Mouse (Mus musculus) liver, embryonic 15.5 days (tissue): ENCODE results near the gene Mttp. TPM values are rescaled to one million over a fixed set of nuclear protein-coding genes. Genes with fewer than 3 reads are reported as not detected.

Experiments used
- ATAC-seq: fragments of 200-750 bp; cut with Nextera tagmentation; 2 replicates; pipeline ENCODE4 v1.8.0; 2017; ENCODE audit warnings: moderate number of reproducible peaks, mild to moderate bottlenecking, moderate library complexity; ENCODE audit not compliant: insufficient read depth
- H3K27ac ChIP-seq: fragments of 300-500 bp; sonication (generic); replicated peaks from 2 replicates; pipeline ENCODE4 v1.5.1; 2015; ENCODE audit warnings: mild to moderate bottlenecking, inconsistent platforms
- H3K27me3 ChIP-seq: fragments of 300-500 bp; sonication (generic); 2 replicates; pipeline ENCODE4 v1.6.1; 2015; ENCODE audit warnings: mild to moderate bottlenecking, inconsistent platforms
- H3K36me3 ChIP-seq: fragments of 300-500 bp; sonication (generic); replicated peaks from 2 replicates; pipeline ENCODE4 v1.6.1; 2015; ENCODE audit warnings: moderate library complexity, mild to moderate bottlenecking, inconsistent platforms
- H3K4me1 ChIP-seq: fragments of 300-500 bp; sonication (generic); replicated peaks from 2 replicates; pipeline ENCODE4 v1.6.1; 2015; ENCODE audit warnings: inconsistent platforms
- H3K4me2 ChIP-seq: fragments of 300-500 bp; sonication (generic); 2 replicates; pipeline ENCODE4 v1.6.1; 2015; ENCODE audit warnings: moderate library complexity, mild to moderate bottlenecking, inconsistent platforms
- H3K4me3 ChIP-seq: fragments of 300-500 bp; sonication (generic); replicated peaks from 2 replicates; pipeline ENCODE4 v1.5.1; 2015; ENCODE audit warnings: mild to moderate bottlenecking, inconsistent platforms
- H3K9ac ChIP-seq: fragments of 300-500 bp; sonication (generic); 2 replicates; pipeline ENCODE4 v1.6.1; 2015; ENCODE audit warnings: moderate library complexity, mild to moderate bottlenecking, inconsistent platforms
- H3K9me3 ChIP-seq: fragments of 300-500 bp; sonication (generic); replicated peaks from 2 replicates; pipeline ENCODE4 v1.6.1; 2016; ENCODE audit warnings: inconsistent platforms
- WGBS: fragments of 180-500 bp; shearing (Covaris S2); methylation state at CpG from one replicate; pipeline ENCODE4 v1.1.7; 2015; ENCODE audit warnings: mixed read lengths; ENCODE audit not compliant: insufficient replicate concordance; 5-methylcytosine and 5-hydroxymethylcytosine counted together
- polyA plus RNA-seq: library from polyadenylated mRNA; unstranded; fragments of >200 nt; fragmentation: Nextera tagmentation; extraction: Ambion mirVana; gene quantifications from 2 replicates; pipeline ENCODE4 v1.2.1, GENCODE M21; 2015

Gene Mttp
- polyA plus RNA-seq, 1 experiment from 2014 or later, result 35.6 TPM

DNA sequence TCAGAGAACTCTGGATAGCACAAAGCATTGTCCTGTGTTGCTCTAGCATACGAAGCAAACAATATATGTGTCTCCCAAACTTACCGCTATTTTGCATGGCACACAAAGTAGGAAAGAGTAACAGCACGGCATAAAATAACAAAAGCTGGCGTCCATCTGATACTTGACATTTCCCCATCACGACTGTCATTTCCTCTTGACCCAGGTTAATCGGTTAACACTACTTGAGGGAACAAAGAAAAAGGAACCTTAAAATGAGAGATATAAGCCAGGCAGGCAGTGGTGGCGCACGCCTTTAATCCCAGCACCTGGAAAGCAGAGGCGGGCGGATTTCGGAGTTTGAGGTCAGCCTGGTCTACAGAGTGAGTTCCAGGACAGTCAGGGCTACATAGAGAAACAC, 10.9 kb downstream of the Mttp start:
- Histone ChIP-seq H3K4me3 (no peak overlapping the region), H3K9me3 (no peaks in the 10 kb centered on the region), H3K36me3 (no peaks in the 10 kb centered on the region), H3K27ac (no peak overlapping the region), H3K4me2 (no peak overlapping the region), H3K4me1 (no peaks in the 10 kb centered on the region), H3K27me3 (no peaks in the 10 kb centered on the region), H3K9ac (no peak overlapping the region)
- 49% methylated on average over 11 of the region's 11 CpGs for WGBS
- ATAC-seq, result no peak

DNA sequence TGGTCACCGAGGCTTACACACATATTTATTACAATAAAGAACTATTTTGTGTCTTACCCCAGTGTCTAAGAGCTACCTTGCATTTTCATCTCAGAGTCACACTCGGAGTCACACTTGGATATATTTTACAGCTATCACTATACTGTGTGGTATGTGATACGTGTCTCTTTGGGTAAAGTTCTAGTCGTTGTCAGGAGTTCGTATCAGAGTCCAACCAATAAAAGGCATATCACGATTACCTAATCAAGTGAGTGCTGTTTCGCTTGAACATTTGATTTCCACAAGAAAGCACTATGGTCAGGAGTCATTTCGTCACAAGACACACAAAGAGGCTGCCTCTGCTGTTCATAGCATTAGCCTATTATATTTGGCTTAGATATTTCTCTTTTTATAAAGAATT, 11.3 kb downstream of the Mttp start:
- no peak overlapping the region for H3K4me2 ChIP-seq
- ATAC-seq, result no peak
- no peaks in the 10 kb centered on the region for H3K36me3 ChIP-seq
- H3K9me3 ChIP-seq, result no peaks in the 10 kb centered on the region
- H3K4me1 ChIP-seq, result 0 out of 2 replicates have a peak, but pooled peaks cover 2% of the 10 kb centered on the region
- H3K27ac ChIP-seq, result no peak overlapping the region
- 70% methylated on average over 8 of the region's 8 CpGs for WGBS
- H3K4me3 ChIP-seq, result no peak overlapping the region
- H3K9ac ChIP-seq, result no peak overlapping the region
- no peaks in the 10 kb centered on the region for H3K27me3 ChIP-seq

DNA sequence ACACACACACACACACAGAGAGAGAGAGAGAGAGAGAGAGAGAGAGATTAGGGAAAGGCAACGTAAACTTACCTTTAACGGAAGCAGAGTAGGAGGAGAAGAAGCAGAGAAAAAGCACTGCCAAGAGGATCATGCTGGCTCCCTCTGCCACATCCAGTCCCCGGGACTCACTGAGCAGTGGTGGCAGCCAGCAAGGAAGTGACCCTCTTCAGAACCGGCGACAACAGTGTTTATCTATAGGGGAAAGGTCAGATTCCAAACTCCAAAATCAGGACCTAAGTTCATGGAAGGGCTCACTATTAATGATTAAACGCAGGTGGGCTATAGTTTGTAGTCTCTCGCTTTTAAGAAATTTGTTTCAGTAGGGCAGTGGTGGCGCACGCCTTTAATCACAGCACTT, 13.6 kb downstream of the Mttp start:
- no peaks in the 10 kb centered on the region for H3K36me3 ChIP-seq
- H3K4me2 ChIP-seq, result no peak overlapping the region
- no peaks in the 10 kb centered on the region for H3K9me3 ChIP-seq
- ATAC-seq, result peak; percentile 76
- peak overlapping the region; percentile 51; the same call in 1 of the 2 replicates for H3K27ac ChIP-seq
- no peaks in the 10 kb centered on the region for H3K27me3 ChIP-seq
- peaks cover 11% of the 10 kb centered on the region; the same call in 1 of the 2 replicates for H3K4me1 ChIP-seq
- WGBS, result 61% methylated on average over 9 of the region's 9 CpGs
- H3K9ac ChIP-seq, result no peak overlapping the region
- peak overlapping the region; percentile 44 for H3K4me3 ChIP-seq

DNA sequence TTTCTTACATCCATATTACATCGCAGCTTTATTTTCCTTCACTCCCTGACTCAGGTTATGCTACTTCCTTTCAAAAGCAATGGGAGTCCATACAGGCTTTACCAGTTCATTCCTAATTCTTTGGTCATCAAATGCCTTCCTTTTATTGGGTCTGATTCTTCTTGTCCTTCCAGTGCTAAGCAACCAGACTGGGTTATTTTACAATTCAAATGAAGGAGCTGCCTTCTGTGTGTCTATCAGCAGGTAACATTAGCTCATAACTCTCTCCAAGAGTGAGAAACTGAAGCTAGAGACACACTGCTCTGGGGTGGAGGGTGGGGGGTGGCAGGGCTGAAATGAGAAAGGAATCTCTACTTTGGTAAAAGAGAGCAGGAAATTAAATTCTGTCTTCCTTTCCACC, 14.1 kb downstream of the Mttp start:
- Histone ChIP-seq H3K27me3 (no peaks in the 10 kb centered on the region), H3K4me1 (peaks cover 11% of the 10 kb centered on the region; the same call in 1 of the 2 replicates), H3K27ac (peak overlapping the region; percentile 51; the same call in 1 of the 2 replicates), H3K36me3 (no peaks in the 10 kb centered on the region), H3K9me3 (no peaks in the 10 kb centered on the region), H3K4me3 (peak overlapping the region; percentile 44), H3K4me2 (no peak overlapping the region), H3K9ac (no peak overlapping the region)
- ATAC-seq, result no peak
- 50% methylated on average over 1 of the region's 1 CpGs for WGBS

DNA sequence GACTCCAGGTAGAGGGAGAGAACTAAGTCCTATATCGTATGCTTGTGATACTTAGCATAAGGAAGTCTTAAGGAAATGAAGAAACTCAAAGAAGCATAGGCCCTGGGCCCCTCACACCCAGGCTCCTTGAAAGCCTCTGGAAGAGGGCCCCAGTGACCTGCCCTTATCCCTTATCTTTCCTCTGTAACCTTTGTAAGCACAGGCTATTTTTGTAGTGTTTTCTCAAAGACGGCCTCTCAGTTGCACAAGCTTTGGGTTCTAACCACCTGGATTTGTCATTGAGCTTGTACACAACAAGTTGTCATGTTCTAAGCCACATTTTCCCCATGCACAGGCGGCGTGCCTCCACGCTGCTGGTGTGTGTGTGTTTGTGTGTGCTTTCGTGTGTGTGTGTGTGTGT, 15.7 kb downstream of the Mttp start:
- no peak overlapping the region for H3K9ac ChIP-seq
- H3K36me3 ChIP-seq, result no peaks in the 10 kb centered on the region
- peak overlapping the region; percentile 3; the same call in 1 of the 2 replicates for H3K4me3 ChIP-seq
- WGBS, result 58% methylated on average over 6 of the region's 6 CpGs
- peaks cover 11% of the 10 kb centered on the region; the same call in 1 of the 2 replicates for H3K4me1 ChIP-seq
- peak overlapping the region; percentile 36 for H3K4me2 ChIP-seq
- H3K9me3 ChIP-seq, result no peaks in the 10 kb centered on the region
- ATAC-seq, result peak; percentile 29; the same call in 1 of the 2 replicates
- H3K27ac ChIP-seq, result no peak overlapping the region
- H3K27me3 ChIP-seq, result no peaks in the 10 kb centered on the region

DNA sequence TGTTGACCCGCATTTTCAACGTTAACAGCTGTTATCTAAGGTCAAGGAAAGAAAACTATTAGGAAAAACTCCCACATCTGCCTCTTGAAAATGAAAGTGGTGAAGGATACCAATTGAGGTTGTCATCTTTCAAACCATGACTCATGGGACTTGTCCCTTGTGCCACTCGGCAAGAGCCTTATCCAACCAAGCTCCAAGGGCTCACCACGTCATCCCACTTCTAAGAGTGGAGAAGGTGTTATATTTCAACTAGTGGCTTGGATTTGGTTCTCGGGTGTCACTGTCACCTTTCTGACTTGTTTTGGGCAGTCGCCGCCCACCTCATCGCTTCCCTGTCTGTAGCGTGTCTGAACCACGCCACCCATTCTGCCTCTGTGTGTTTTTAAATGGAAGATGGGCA, 20.9 kb downstream of the Mttp start:
- Histone ChIP-seq H3K4me1 (peaks cover 11% of the 10 kb centered on the region; the same call in 1 of the 2 replicates), H3K27me3 (no peaks in the 10 kb centered on the region), H3K4me3 (no peak overlapping the region), H3K9ac (no peak overlapping the region), H3K36me3 (no peaks in the 10 kb centered on the region), H3K27ac (no peak overlapping the region), H3K9me3 (no peaks in the 10 kb centered on the region), H3K4me2 (no peak overlapping the region)
- no peak for ATAC-seq
- 64% methylated on average over 10 of the region's 10 CpGs for WGBS

DNA sequence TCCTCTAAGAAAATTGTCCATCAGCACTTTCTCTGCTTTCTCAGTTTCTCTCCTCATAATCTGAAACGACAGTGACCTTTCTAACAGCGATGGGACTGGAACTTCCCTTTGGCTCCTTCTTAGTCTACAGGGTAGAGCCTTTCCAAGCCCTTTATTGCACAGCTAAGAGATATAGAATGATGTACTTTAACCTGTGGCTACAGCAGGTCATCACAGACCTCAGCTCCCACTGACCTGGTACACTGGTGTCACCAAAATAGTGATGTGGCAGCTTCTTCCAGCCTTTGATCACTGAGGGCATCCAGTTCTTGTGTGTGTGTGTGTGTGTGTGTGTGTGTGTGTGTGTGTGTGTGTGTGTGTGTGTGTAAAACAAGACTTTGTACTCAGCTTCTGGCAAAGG, 23.3 kb downstream of the Mttp start:
- no peak for ATAC-seq
- no peak overlapping the region for H3K4me3 ChIP-seq
- H3K9ac ChIP-seq, result no peak overlapping the region
- no peak overlapping the region for H3K27ac ChIP-seq
- no peak overlapping the region for H3K4me2 ChIP-seq
- no peaks in the 10 kb centered on the region for H3K9me3 ChIP-seq
- no peaks in the 10 kb centered on the region for H3K4me1 ChIP-seq
- H3K27me3 ChIP-seq, result no peaks in the 10 kb centered on the region
- H3K36me3 ChIP-seq, result no peaks in the 10 kb centered on the region
- WGBS, result 81% methylated on average over 2 of the region's 2 CpGs

DNA sequence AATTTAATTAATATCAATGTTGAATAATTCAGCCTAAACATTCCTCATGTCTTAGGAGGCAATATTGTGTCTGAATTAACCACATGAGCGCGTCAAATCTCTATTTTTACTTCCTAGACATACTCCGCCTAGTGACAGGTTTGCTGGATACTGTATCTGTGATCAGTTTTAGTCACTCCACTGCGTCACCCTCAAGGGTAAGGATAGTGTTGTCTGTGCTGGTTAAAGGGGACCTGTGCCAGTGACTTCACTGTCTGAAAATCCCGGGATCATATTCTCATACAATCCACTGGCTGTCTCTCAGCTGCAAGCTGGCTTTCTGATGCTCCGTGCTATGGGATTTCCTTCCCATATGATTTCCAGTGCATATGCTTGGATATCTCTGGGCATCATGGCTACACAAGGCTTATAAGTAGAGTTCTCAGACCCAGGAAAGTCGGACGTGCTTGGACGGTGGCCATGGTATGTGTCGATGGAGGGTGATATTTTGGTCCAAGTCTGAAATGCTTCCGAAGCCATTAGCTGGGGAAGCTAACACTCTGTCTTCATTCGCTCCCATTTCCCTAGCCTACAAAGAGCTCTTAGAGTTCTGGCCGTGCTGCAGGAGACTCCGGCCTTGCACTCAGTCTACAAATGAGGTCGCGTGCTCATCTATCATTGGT, 25.2 kb downstream of the Mttp start:
- Histone ChIP-seq H3K27ac (no peak overlapping the region), H3K36me3 (no peaks in the 10 kb centered on the region), H3K4me3 (no peak overlapping the region), H3K27me3 (no peaks in the 10 kb centered on the region), H3K9me3 (no peaks in the 10 kb centered on the region), H3K9ac (no peak overlapping the region), H3K4me1 (no peaks in the 10 kb centered on the region), H3K4me2 (no peak overlapping the region)
- ATAC-seq, result no peak
- 80% methylated on average over 16 of the region's 16 CpGs for WGBS

DNA sequence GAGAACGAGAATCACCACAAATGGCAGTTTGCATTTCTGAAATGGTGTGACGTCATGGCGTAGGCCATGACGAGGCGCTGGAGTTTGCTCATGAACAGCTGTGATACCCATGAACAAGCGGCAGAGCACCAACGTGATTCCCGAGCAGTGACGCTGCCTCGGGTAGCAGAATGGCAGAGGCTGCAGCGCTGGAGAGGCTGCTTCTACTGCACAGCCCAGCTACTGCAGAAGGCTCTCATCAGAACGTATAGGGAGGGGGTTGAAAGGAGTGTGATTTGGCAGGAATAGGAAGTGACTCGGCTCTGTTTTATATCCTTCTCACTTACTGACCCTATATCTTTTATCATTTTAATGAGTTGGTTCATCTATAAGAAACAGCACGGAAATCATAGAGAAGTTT, 25.9 kb downstream of the Mttp start:
- no peak overlapping the region for H3K4me3 ChIP-seq
- WGBS, result 64% methylated on average over 14 of the region's 14 CpGs
- no peaks in the 10 kb centered on the region for H3K9me3 ChIP-seq
- H3K4me2 ChIP-seq, result no peak overlapping the region
- no peak overlapping the region for H3K27ac ChIP-seq
- ATAC-seq, result no peak
- no peaks in the 10 kb centered on the region for H3K4me1 ChIP-seq
- no peak overlapping the region for H3K9ac ChIP-seq
- no peaks in the 10 kb centered on the region for H3K27me3 ChIP-seq
- 0 out of 2 replicates have a peak, but pooled peaks cover 7% of the 10 kb centered on the region for H3K36me3 ChIP-seq

DNA sequence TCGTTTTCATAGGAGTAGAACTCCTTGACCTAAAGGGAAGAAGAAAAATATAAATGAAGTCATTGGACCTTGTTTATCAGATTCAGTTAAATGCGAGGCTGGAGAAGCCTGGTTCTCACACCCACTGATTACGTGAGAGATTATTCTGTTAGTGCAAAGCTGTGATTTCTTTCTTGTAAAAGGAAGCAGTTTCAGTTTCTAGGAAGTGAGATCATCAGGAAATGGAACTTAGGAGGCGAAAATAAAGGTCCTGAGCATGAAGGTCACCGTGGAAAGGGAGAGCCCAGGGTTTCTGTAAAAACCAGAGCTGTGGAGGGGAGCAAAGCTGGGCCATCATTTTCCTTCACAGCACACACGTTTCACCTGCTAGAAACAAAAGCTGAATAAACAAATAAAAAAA, 26.4 kb downstream of the Mttp start:
- no peak overlapping the region for H3K4me3 ChIP-seq
- H3K27me3 ChIP-seq, result no peaks in the 10 kb centered on the region
- no peaks in the 10 kb centered on the region for H3K4me1 ChIP-seq
- H3K4me2 ChIP-seq, result no peak overlapping the region
- H3K9ac ChIP-seq, result no peak overlapping the region
- 45% methylated on average over 6 of the region's 6 CpGs for WGBS
- no peaks in the 10 kb centered on the region for H3K9me3 ChIP-seq
- 0 out of 2 replicates have a peak, but pooled peaks cover 8% of the 10 kb centered on the region for H3K36me3 ChIP-seq
- ATAC-seq, result no peak
- no peak overlapping the region for H3K27ac ChIP-seq

DNA sequence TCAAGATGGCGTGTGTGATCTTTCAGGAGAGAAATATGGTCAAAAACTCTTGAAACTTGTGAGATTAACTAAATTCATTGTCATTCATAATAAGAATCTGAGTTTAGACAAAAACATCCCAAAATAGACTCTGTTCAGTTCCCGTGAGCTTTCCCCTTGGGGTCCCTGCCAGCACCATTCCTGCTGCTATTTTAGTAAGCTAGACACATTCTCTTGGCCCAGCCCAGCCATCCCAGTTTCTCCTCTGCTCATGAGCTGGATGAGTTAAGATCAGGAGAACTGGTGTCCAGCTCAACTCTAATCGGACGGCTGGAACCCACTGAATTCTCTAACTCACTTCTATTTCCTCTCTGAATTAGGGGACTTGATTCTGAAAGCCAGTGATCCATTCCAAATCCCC, 27.9 kb downstream of the Mttp start:
- Histone ChIP-seq H3K27me3 (no peaks in the 10 kb centered on the region), H3K9me3 (no peaks in the 10 kb centered on the region), H3K27ac (no peak overlapping the region), H3K4me1 (no peaks in the 10 kb centered on the region), H3K36me3 (0 out of 2 replicates have a peak, but pooled peaks cover 11% of the 10 kb centered on the region), H3K4me2 (no peak overlapping the region), H3K9ac (no peak overlapping the region), H3K4me3 (no peak overlapping the region)
- WGBS, result 73% methylated on average over 4 of the region's 4 CpGs
- no peak for ATAC-seq

DNA sequence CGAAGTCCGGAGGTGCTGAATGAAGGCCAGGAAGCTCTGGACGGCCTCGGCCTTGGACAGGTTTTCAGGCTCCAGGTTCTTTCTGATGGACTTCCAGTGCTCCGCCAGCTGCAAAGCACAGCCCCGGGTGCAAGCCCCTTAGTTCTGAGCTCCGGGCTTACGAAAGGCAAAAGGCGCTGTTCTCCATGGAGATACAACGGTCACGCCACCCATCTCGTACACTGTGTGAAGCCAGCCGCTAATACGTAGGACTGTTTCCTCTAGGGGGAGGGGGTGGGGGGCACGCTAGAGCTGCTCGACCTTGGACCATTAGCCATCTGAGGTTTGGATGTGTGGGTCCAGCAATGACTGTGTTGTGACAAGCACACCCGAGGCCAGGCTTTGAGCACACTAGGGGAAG, 30.7 kb downstream of the Mttp start:
- no peak overlapping the region for H3K4me3 ChIP-seq

More for the DNA sequence above, 30.7 kb downstream of the Mttp start:
- H3K27ac ChIP-seq, result no peak overlapping the region
- H3K36me3 ChIP-seq, result 0 out of 2 replicates have a peak, but pooled peaks cover 11% of the 10 kb centered on the region
- 78% methylated on average over 17 of the region's 17 CpGs for WGBS
- H3K9ac ChIP-seq, result no peak overlapping the region
- no peaks in the 10 kb centered on the region for H3K4me1 ChIP-seq
- no peaks in the 10 kb centered on the region for H3K27me3 ChIP-seq
- no peak for ATAC-seq
- H3K9me3 ChIP-seq, result no peaks in the 10 kb centered on the region
- no peak overlapping the region for H3K4me2 ChIP-seq
